ENCODE assay signal across 30 mouse cellular contexts in the genomic region with DNA sequence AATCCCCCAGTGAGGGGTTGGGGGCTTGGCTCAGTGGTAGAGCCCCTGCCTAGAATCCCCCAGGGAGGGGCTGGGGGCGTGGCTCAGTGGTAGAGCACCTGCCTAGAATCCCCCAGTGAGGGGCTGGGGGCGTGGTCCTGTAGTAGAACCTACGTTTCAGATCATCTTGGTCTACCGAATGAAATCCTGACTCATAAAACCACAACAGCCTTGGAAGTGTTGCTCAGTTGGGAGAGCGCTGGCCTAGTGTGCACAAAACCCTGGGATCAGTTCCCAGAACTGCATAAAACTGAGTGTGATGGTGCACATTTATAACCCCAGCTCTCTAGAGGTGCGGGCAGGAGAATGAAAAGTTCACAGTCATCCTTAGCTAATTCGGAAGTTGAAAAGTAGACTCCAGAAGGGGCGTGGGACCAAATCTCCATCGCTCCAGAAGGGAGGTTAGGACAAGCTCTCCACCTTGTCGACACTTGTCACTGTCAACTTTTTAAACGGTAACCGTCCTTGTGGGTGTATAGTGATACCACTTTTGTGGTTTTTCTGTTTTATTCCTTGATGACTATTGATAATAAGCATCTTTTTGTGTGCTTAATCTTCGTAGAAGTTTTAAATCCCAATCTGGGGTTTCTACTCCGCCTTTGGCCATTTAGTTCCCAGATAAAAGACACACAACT. TPM values are rescaled to one million over a fixed set of nuclear protein-coding genes. Genes with fewer than 3 reads are reported as not detected.
A peak's percentile ranks its signal among the peaks of the same experiment; 100 is the strongest.
DNase-seq lines count a peak whose midpoint lies in the region; ATAC-seq and TF ChIP-seq lines count a peak whose summit lies in the region.
"Had no signal": no experiment of that assay in that cellular context is flagged by ENCODE, and none has a peak within 500 bp of the region (broad histone marks: within the 10 kb centered on the region; RNA-seq: fewer than 3 reads in every experiment).

No protein-coding gene starts in this region.

- H3K36me3 ChIP-seq in G1E (replicated peaks) = no peaks in the 10 kb centered on the region
- H3K36me3 ChIP-seq in liver, embryonic 14.5 days (replicated peaks; ENCODE audit: control insufficient read depth, insufficient read depth, low read depth) = no peaks in the 10 kb centered on the region
- H3K36me3 ChIP-seq: embryonic facial prominence, embryonic 13.5 days; forebrain, embryonic 12.5 days; heart, embryonic 15.5 days; intestine, embryonic 15.5 days; neural tube, embryonic 15.5 days had no signal

- TF ChIP-seq CTCF in G1E (IDR thresholded peaks at IDR 0.05; ENCODE audit: low read depth, low read length) = no peak
- no peak for TF ChIP-seq CTCF in liver, embryonic 14.5 days (IDR thresholded peaks at IDR 0.05; ENCODE audit: low read depth)

- ATAC-seq in G1E (ENCODE audit: extremely low read depth, insufficient number of reproducible peaks, low FRiP score, poor library complexity, severe bottlenecking) = peak; percentile 29
- peak; percentile 41; the same call in 1 of the 2 replicates for ATAC-seq in liver, embryonic 14.5 days (ENCODE audit: insufficient read depth)
- ATAC-seq in megakaryocyte-erythroid progenitor cell, adult 5-6 weeks (replicated peaks; ENCODE audit: low FRiP score, low TSS enrichment, poor library complexity, severe bottlenecking) = peak; percentile 66
- no peak for ATAC-seq in inflammation-experienced regulatory T-cells, adult 6 months
- ATAC-seq: hindbrain, embryonic 16.5 days had no signal

- H3K27ac ChIP-seq in liver, embryonic 14.5 days = peak overlapping the region; percentile 47
- H3K27ac ChIP-seq: embryonic facial prominence, embryonic 13.5 days; forebrain, embryonic 12.5 days; heart, embryonic 15.5 days; intestine, embryonic 15.5 days; kidney, postnatal 0 days; neural tube, embryonic 15.5 days had no signal

- H3K4me3 ChIP-seq in G1E (ENCODE audit: low read depth, low read length) = peak overlapping the region; percentile 52; the same call in 1 of the 2 replicates
- no peak overlapping the region for H3K4me3 ChIP-seq in liver, embryonic 14.5 days (ENCODE audit: insufficient read depth in 1 of 2, low read depth in 2 of 2, low read length in 2 of 2)
- H3K4me3 ChIP-seq: embryonic facial prominence, embryonic 13.5 days; erythroblast, embryonic 14.5 days; forebrain, embryonic 12.5 days; heart, embryonic 15.5 days; intestine, embryonic 15.5 days; neural tube, embryonic 15.5 days had no signal

- TF ChIP-seq EP300 in liver, embryonic 14.5 days (IDR thresholded peaks at IDR 0.05; ENCODE audit: low read depth) = peak; percentile 64; the same call in 1 of the 2 replicates

- H3K4me1 ChIP-seq in G1E (ENCODE audit: insufficient read depth, low read depth, low read length) = peaks cover 93% of the 10 kb centered on the region
- peaks cover 26 to 54% of the 10 kb centered on the region in 2 experiments for H3K4me1 ChIP-seq in liver, embryonic 14.5 days (replicated peaks; ENCODE audit: control insufficient read depth in 2 of 2, insufficient read depth in 2 of 2, low read length in 1 of 2)
- H3K4me1 ChIP-seq: embryonic facial prominence, embryonic 13.5 days; forebrain, embryonic 12.5 days; neural tube, embryonic 15.5 days had no signal

- H3K27me3 ChIP-seq in G1E (ENCODE audit: insufficient read depth, low read length) = no peaks in the 10 kb centered on the region
- no peaks in the 10 kb centered on the region; the same call in 1 of the 2 replicates for H3K27me3 ChIP-seq in liver, embryonic 14.5 days (ENCODE audit: control insufficient read depth, insufficient read depth, low read length)
- H3K27me3 ChIP-seq: embryonic facial prominence, embryonic 13.5 days; heart, embryonic 15.5 days; intestine, embryonic 15.5 days; neural tube, embryonic 15.5 days had no signal

- H3K9ac ChIP-seq in liver, embryonic 14.5 days (replicated peaks) = no peak overlapping the region; the same call in 1 of the 2 replicates
- H3K9ac ChIP-seq: embryonic facial prominence, embryonic 13.5 days; forebrain, embryonic 12.5 days; heart, embryonic 15.5 days; intestine, embryonic 15.5 days; neural tube, embryonic 15.5 days had no signal

- WGBS in liver, embryonic 14.5 days (ENCODE audit: insufficient replicate concordance) = 33% methylated on average over 14 of the region's 14 CpGs

- DNase-seq in G1E (ENCODE audit: low spot score) (no peak), NIH3T3 (ENCODE audit: low read depth) (peak; percentile 44)
- peak in 1 of 3 experiments; percentile 40 for DNase-seq in liver, embryonic 14.5 days (ENCODE audit: low read depth in 3 of 3, low spot score in 3 of 3)
- DNase-seq in embryo, embryonic 11 days = no peak
- no peak for DNase-seq in lung, postnatal 10 days
- DNase-seq: cerebellum, adult 8-10 months; cerebellum, postnatal 36 days; gastrocnemius, postnatal 14 days; kidney, adult 2 months; lung, postnatal 4 days; midbrain, embryonic 14.5 days; retina, postnatal 1 day; right cerebral cortex, postnatal 25 days; spleen, adult 18-20 months; thymus, postnatal 14 days had no signal

- H3K4me2 ChIP-seq in liver, embryonic 14.5 days (ENCODE audit: low read depth) = peak overlapping the region; percentile 40
- H3K4me2 ChIP-seq: embryonic facial prominence, embryonic 13.5 days; forebrain, embryonic 12.5 days; heart, embryonic 15.5 days; intestine, embryonic 15.5 days; neural tube, embryonic 15.5 days had no signal

- no peaks in the 10 kb centered on the region for H3K9me3 ChIP-seq in G1E (replicated peaks)
- H3K9me3 ChIP-seq in liver, embryonic 14.5 days (ENCODE audit: control insufficient read depth, low read length) = no peaks in the 10 kb centered on the region
- H3K9me3 ChIP-seq: embryonic facial prominence, embryonic 13.5 days; forebrain, embryonic 12.5 days; heart, embryonic 15.5 days; intestine, embryonic 15.5 days; neural tube, embryonic 15.5 days had no signal

RNA-seq across cellular contexts. Expression of a gene that starts 9.3 kb away (rescaled TPM):
- total RNA-seq in G1E (2014; fragmentation: Nextera tagmentation) (not detected in 2 replicates), G1E (2017) (not detected in 2 replicates)
- polyA plus RNA-seq in G1E (2012) = 0.87 and 0.98 TPM in 2 replicates
- 0.47 and 0.73 TPM in 2 replicates for polyA plus RNA-seq in liver, embryonic 14.5 days (2012; rRNA removed)
- 0.43 and 0.47 TPM in 2 replicates for polyA plus RNA-seq in liver, embryonic 14.5 days (2014; fragmentation: Nextera tagmentation; extraction: Ambion mirVana)
- total RNA-seq in megakaryocyte-erythroid progenitor cell, adult 5-6 weeks (2014; fragmentation: Nextera tagmentation) = not detected in 2 replicates
- total RNA-seq in megakaryocyte-erythroid progenitor cell, adult 5-6 weeks (2017) = not detected in 2 replicates
- polyA plus RNA-seq in inflammation-experienced regulatory T-cells, adult 6 months (2017; shearing (Covaris generic)) = not detected
- total RNA-seq: CH12.LX; granulocyte monocyte progenitor cell, adult 5-6 weeks; heart, postnatal 25 days had no signal
- polyA plus RNA-seq: C2C12 had no signal

RNA-seq across cellular contexts. Expression of a gene that starts 30.0 kb away (rescaled TPM):
- total RNA-seq in G1E (2014; fragmentation: Nextera tagmentation) (not detected in 2 replicates), G1E (2017) (0.06 and 0.22 TPM in 2 replicates)
- polyA plus RNA-seq in G1E (2012) = not detected in 2 replicates
- polyA plus RNA-seq in liver, embryonic 14.5 days (2012; rRNA removed) = 0.35 and 0.39 TPM in 2 replicates
- 0.29 TPM in 2 replicates for polyA plus RNA-seq in liver, embryonic 14.5 days (2014; fragmentation: Nextera tagmentation; extraction: Ambion mirVana)
- not detected in 2 replicates for total RNA-seq in megakaryocyte-erythroid progenitor cell, adult 5-6 weeks (2014; fragmentation: Nextera tagmentation)
- not detected in 2 replicates for total RNA-seq in megakaryocyte-erythroid progenitor cell, adult 5-6 weeks (2017)
- polyA plus RNA-seq in inflammation-experienced regulatory T-cells, adult 6 months (2017; shearing (Covaris generic)) = not detected
- total RNA-seq: gastrocnemius, postnatal 14 days; granulocyte monocyte progenitor cell, adult 5-6 weeks; heart, postnatal 25 days; left cerebral cortex, postnatal 14 days had no signal
- polyA plus RNA-seq: erythroblast, embryonic 14.5 days; hindbrain, embryonic 16.5 days; midbrain, embryonic 14.5 days had no signal

RNA-seq across cellular contexts. Expression of a gene that starts 32.2 kb away (rescaled TPM):
- total RNA-seq in G1E (2014; fragmentation: Nextera tagmentation) (21.7 and 36.1 TPM in 2 replicates), G1E (2017) (37.2 and 45.1 TPM in 2 replicates)
- 61.2 and 65.9 TPM in 2 replicates for polyA plus RNA-seq in G1E (2012)
- 27.0 and 27.9 TPM in 2 replicates for polyA plus RNA-seq in liver, embryonic 14.5 days (2012; rRNA removed)
- 23.1 and 25.1 TPM in 2 replicates for polyA plus RNA-seq in liver, embryonic 14.5 days (2014; fragmentation: Nextera tagmentation; extraction: Ambion mirVana)
- 55.8 and 82.2 TPM in 2 replicates for total RNA-seq in megakaryocyte-erythroid progenitor cell, adult 5-6 weeks (2014; fragmentation: Nextera tagmentation)
- total RNA-seq in megakaryocyte-erythroid progenitor cell, adult 5-6 weeks (2017) = 36.9 and 46.7 TPM in 2 replicates
- 10 to 100 TPM; 26.7 to 80.0 (median 60.4) TPM for polyA plus RNA-seq in inflammation-experienced regulatory T-cells, adult 6 months (2017; shearing (Covaris generic))

RNA-seq across cellular contexts. Expression of a gene that starts 44.5 kb away (rescaled TPM):
- total RNA-seq in G1E (2014; fragmentation: Nextera tagmentation) (10.3 and 11.7 TPM in 2 replicates), G1E (2017) (4.8 and 6.6 TPM in 2 replicates)
- 4.6 and 5.6 TPM in 2 replicates for polyA plus RNA-seq in G1E (2012)
- 7.1 and 7.9 TPM in 2 replicates for polyA plus RNA-seq in liver, embryonic 14.5 days (2012; rRNA removed)
- polyA plus RNA-seq in liver, embryonic 14.5 days (2014; fragmentation: Nextera tagmentation; extraction: Ambion mirVana) = 14.4 and 16.3 TPM in 2 replicates
- 9.9 and 12.8 TPM in 2 replicates for total RNA-seq in megakaryocyte-erythroid progenitor cell, adult 5-6 weeks (2014; fragmentation: Nextera tagmentation)
- total RNA-seq in megakaryocyte-erythroid progenitor cell, adult 5-6 weeks (2017) = 6.5 and 18.5 TPM in 2 replicates
- polyA plus RNA-seq in inflammation-experienced regulatory T-cells, adult 6 months (2017; shearing (Covaris generic)) = 10 to 100 TPM in 2 of 3 experiments, 1 to 10 TPM in 1; 6.3 to 17.2 (median 12.0) TPM

RNA-seq across cellular contexts. Expression of a gene that starts 46.6 kb away (rescaled TPM):
- total RNA-seq in G1E (2014; fragmentation: Nextera tagmentation) (3.1 and 4.1 TPM in 2 replicates), G1E (2017) (2.9 and 3.3 TPM in 2 replicates)
- 5.6 and 5.9 TPM in 2 replicates for polyA plus RNA-seq in G1E (2012)
- polyA plus RNA-seq in liver, embryonic 14.5 days (2012; rRNA removed) = 2.0 and 2.3 TPM in 2 replicates
- 0.72 and 0.73 TPM in 2 replicates for polyA plus RNA-seq in liver, embryonic 14.5 days (2014; fragmentation: Nextera tagmentation; extraction: Ambion mirVana)
- total RNA-seq in megakaryocyte-erythroid progenitor cell, adult 5-6 weeks (2014; fragmentation: Nextera tagmentation) = 0.17 and 0.98 TPM in 2 replicates
- not detected in 2 replicates for total RNA-seq in megakaryocyte-erythroid progenitor cell, adult 5-6 weeks (2017)
- polyA plus RNA-seq in inflammation-experienced regulatory T-cells, adult 6 months (2017; shearing (Covaris generic)) = 10 to 100 TPM in 2 of 3 experiments, 1 to 10 TPM in 1; 4.4 to 24.9 (median 20.8) TPM
